In genomic region chr1:59364463-59365040, GRCm38 (mm10) we compare ENCODE assay signal across 24 mouse cellular contexts.
DNase-seq lines count a peak whose midpoint lies in the region; ATAC-seq and TF ChIP-seq lines count a peak whose summit lies in the region.
"Had no signal": no experiment of that assay in that cellular context is flagged by ENCODE, and none has a peak within 500 bp of the region (broad histone marks: within the 10 kb centered on the region; RNA-seq: fewer than 3 reads in every experiment).

No protein-coding gene starts in this region.

- no peak for TF ChIP-seq POLR2A in heart, adult 2 months (IDR thresholded peaks at IDR 0.05; ENCODE audit: insufficient read depth, low read depth, low read length)
- no peak for TF ChIP-seq POLR2A in MEL (IDR thresholded peaks at IDR 0.05; ENCODE audit: control insufficient read depth in 1 of 2, insufficient read depth in 1 of 2, low read depth in 1 of 2, low read length in 2 of 2, poor library complexity in 1 of 2)

- TF ChIP-seq EP300 in heart, adult 2 months (IDR thresholded peaks at IDR 0.05; ENCODE audit: insufficient read depth, low read depth, low read length): no peak
- TF ChIP-seq EP300 in MEL (IDR thresholded peaks at IDR 0.05; ENCODE audit: low read depth in 1 of 2, low read length in 2 of 2): peak in 1 of 2 experiments; percentile 23; a peak in 1 of 4 replicates

- no peak overlapping the region for H3K27ac ChIP-seq in heart, embryonic 11.5 days (ENCODE audit: low read depth, low read length)
- H3K27ac ChIP-seq in heart, adult 2 months: no peak overlapping the region
- no peak overlapping the region for H3K27ac ChIP-seq in heart, embryonic 14.5 days (replicated peaks in 1 of 2; ENCODE audit: control insufficient read depth in 1 of 2, insufficient read depth in 1 of 2, low read depth in 2 of 2, low read length in 2 of 2)
- H3K27ac ChIP-seq in lung, embryonic 14.5 days (ENCODE audit: low read depth): no peak overlapping the region
- no peak overlapping the region for H3K27ac ChIP-seq in MEL (ENCODE audit: control insufficient read depth, low read depth, low read length)
- H3K27ac ChIP-seq: forebrain, embryonic 10.5 days; forebrain, embryonic 13.5 days; hindbrain, embryonic 12.5 days; hindbrain, embryonic 15.5 days had no signal

- peak; percentile 67; the same call in 1 of the 2 replicates for ATAC-seq in heart, embryonic 11.5 days (replicated peaks; ENCODE audit: insufficient number of reproducible peaks, low FRiP score, low TSS enrichment)
- 0 out of 2 replicates have a peak, but pooled peaks have one; percentile 17 for ATAC-seq in heart, embryonic 14.5 days (ENCODE audit: insufficient number of reproducible peaks, insufficient read depth, low FRiP score, low read depth)
- ATAC-seq in lung, embryonic 14.5 days (ENCODE audit: insufficient read depth): no peak
- ATAC-seq: activated CD4-positive, CD25-positive, alpha-beta regulatory T cell, adult 4 months; CD4-positive, CD25-positive, alpha-beta regulatory T cell, adult 4 months; forebrain, embryonic 13.5 days; forebrain, embryonic 16.5 days; intestine, postnatal 0 days had no signal

- intact Hi-C loops in heart, adult 2 months (cut with DNase I): no loop called here

- H3K27me3 ChIP-seq in heart, embryonic 11.5 days (ENCODE audit: control insufficient read depth, insufficient read depth, low read length): peaks cover 68% of the 10 kb centered on the region
- peaks cover 4% of the 10 kb centered on the region for H3K27me3 ChIP-seq in heart, adult 2 months (ENCODE audit: control insufficient read depth, insufficient read depth, low read length)
- H3K27me3 ChIP-seq in heart, embryonic 14.5 days (ENCODE audit: control insufficient read depth, insufficient read depth, low read length): peaks cover 81% of the 10 kb centered on the region
- no peaks in the 10 kb centered on the region for H3K27me3 ChIP-seq in lung, embryonic 14.5 days (ENCODE audit: insufficient read depth, low read length)
- H3K27me3 ChIP-seq in MEL (ENCODE audit: control insufficient read depth in 1 of 2, insufficient read depth in 2 of 2, low read length in 2 of 2): no peaks in the 10 kb centered on the region
- H3K27me3 ChIP-seq: forebrain, embryonic 13.5 days; hindbrain, embryonic 12.5 days; hindbrain, embryonic 15.5 days had no signal

- H3K4me2 ChIP-seq in heart, embryonic 11.5 days: no peak overlapping the region
- H3K4me2 ChIP-seq in heart, embryonic 14.5 days (ENCODE audit: low read length): no peak overlapping the region
- H3K4me2 ChIP-seq in lung, embryonic 14.5 days: no peak overlapping the region
- H3K4me2 ChIP-seq: forebrain, embryonic 13.5 days; hindbrain, embryonic 12.5 days; hindbrain, embryonic 15.5 days had no signal

- no peak for DNase-seq in heart, adult 2 months
- no peak for DNase-seq in heart, adult 9 months (ENCODE audit: low spot score in 2 of 2)
- peak; percentile 29 for DNase-seq in lung, embryonic 14.5 days
- no peak for DNase-seq in lung, postnatal 36 days
- peak; percentile 38 for DNase-seq in MEL (ENCODE audit: low read depth, low spot score)
- no peak for DNase-seq in adrenal gland, adult 2 months
- DNase-seq: adrenal gland, postnatal 10 days; adrenal gland, postnatal 36 days; cerebellum, adult 18-20 months; cerebellum, adult 9-10 months; cerebellum, postnatal 14 days; gastrocnemius, postnatal 10 days; gastrocnemius, postnatal 36 days; kidney, adult 2 months had no signal

- H3K9ac ChIP-seq in heart, embryonic 11.5 days (ENCODE audit: low read depth, low read length): no peak overlapping the region
- no peak overlapping the region for H3K9ac ChIP-seq in heart, adult 2 months (ENCODE audit: low read depth, low read length)
- H3K9ac ChIP-seq in heart, embryonic 14.5 days (ENCODE audit: low read length): no peak overlapping the region
- no peak overlapping the region for H3K9ac ChIP-seq in lung, embryonic 14.5 days
- no peak overlapping the region for H3K9ac ChIP-seq in MEL (ENCODE audit: control insufficient read depth, low read depth, low read length, poor library complexity, severe bottlenecking)
- H3K9ac ChIP-seq: forebrain, embryonic 13.5 days; hindbrain, embryonic 12.5 days; hindbrain, embryonic 15.5 days had no signal

- no peak for TF ChIP-seq RAD21 in MEL (IDR thresholded peaks at IDR 0.05; ENCODE audit: low read depth, low read length)

- 15% methylated on average over 9 of the region's 9 CpGs for WGBS in heart, embryonic 11.5 days (ENCODE audit: insufficient replicate concordance)
- WGBS in heart, adult 2 months: 15% methylated on average over 9 of the region's 9 CpGs
- WGBS in heart, embryonic 14.5 days: 7% methylated on average over 9 of the region's 9 CpGs
- 25% methylated on average over 9 of the region's 9 CpGs for WGBS in lung, embryonic 14.5 days

- no peaks in the 10 kb centered on the region for H3K36me3 ChIP-seq in heart, embryonic 11.5 days (ENCODE audit: control insufficient read depth, insufficient read depth, low read length)
- H3K36me3 ChIP-seq in heart, adult 2 months (ENCODE audit: control insufficient read depth, insufficient read depth, low read length): no peaks in the 10 kb centered on the region
- H3K36me3 ChIP-seq in heart, embryonic 14.5 days (ENCODE audit: control insufficient read depth, insufficient read depth, low read length): no peaks in the 10 kb centered on the region
- H3K36me3 ChIP-seq in lung, embryonic 14.5 days (ENCODE audit: insufficient read depth): no peaks in the 10 kb centered on the region
- H3K36me3 ChIP-seq in MEL (ENCODE audit: control insufficient read depth in 1 of 2, insufficient read depth in 2 of 2, low read length in 2 of 2): peaks cover 0 to 48% of the 10 kb centered on the region in 2 experiments; a peak in 2 of 4 replicates
- H3K36me3 ChIP-seq: forebrain, embryonic 10.5 days; hindbrain, embryonic 12.5 days; hindbrain, embryonic 15.5 days had no signal

- no peaks in the 10 kb centered on the region for H3K79me2 ChIP-seq in heart, adult 2 months (replicated peaks; ENCODE audit: control insufficient read depth, insufficient read depth, low read length)
- no peaks in the 10 kb centered on the region for H3K79me2 ChIP-seq in MEL (ENCODE audit: control insufficient read depth, insufficient read depth, low read length, poor library complexity)

- TF ChIP-seq CTCF in heart, adult 2 months (IDR thresholded peaks at IDR 0.05): no peak
- no peak for TF ChIP-seq CTCF in lung, embryonic 14.5 days (IDR thresholded peaks at IDR 0.05; ENCODE audit: low read depth)
- no peak for TF ChIP-seq CTCF in MEL (IDR thresholded peaks at IDR 0.05 in 2 of 3, conservative IDR thresholded peaks at IDR 0.05 in 1 of 3; ENCODE audit: control insufficient read depth in 1 of 3, insufficient read depth in 1 of 3, low read depth in 2 of 3, low read length in 3 of 3, poor library complexity in 1 of 3, severe bottlenecking in 1 of 3)

- H3K4me3 ChIP-seq in heart, embryonic 11.5 days (ENCODE audit: low read depth, low read length): no peak overlapping the region
- no peak overlapping the region for H3K4me3 ChIP-seq in heart, adult 2 months
- H3K4me3 ChIP-seq in heart, embryonic 14.5 days (ENCODE audit: control insufficient read depth in 1 of 2, insufficient read depth in 1 of 2, low read depth in 1 of 2, low read length in 2 of 2): no peak overlapping the region
- H3K4me3 ChIP-seq in lung, embryonic 14.5 days (ENCODE audit: low read depth, low read length): no peak overlapping the region
- H3K4me3 ChIP-seq in MEL (ENCODE audit: control insufficient read depth in 1 of 2, insufficient read depth in 1 of 2, low read depth in 2 of 2, low read length in 2 of 2): no peak overlapping the region
- H3K4me3 ChIP-seq: forebrain, embryonic 10.5 days; forebrain, embryonic 13.5 days; hindbrain, embryonic 12.5 days; hindbrain, embryonic 15.5 days had no signal

- no peaks in the 10 kb centered on the region for H3K9me3 ChIP-seq in heart, embryonic 11.5 days (replicated peaks; ENCODE audit: control insufficient read depth, low read length)
- no peaks in the 10 kb centered on the region for H3K9me3 ChIP-seq in heart, embryonic 14.5 days (ENCODE audit: control insufficient read depth, low read length)
- no peaks in the 10 kb centered on the region for H3K9me3 ChIP-seq in lung, embryonic 14.5 days (ENCODE audit: low read depth, low read length)
- no peaks in the 10 kb centered on the region for H3K9me3 ChIP-seq in MEL (replicated peaks; ENCODE audit: insufficient read depth, low read length)
- H3K9me3 ChIP-seq: forebrain, embryonic 10.5 days; forebrain, embryonic 13.5 days; hindbrain, embryonic 12.5 days; hindbrain, embryonic 15.5 days had no signal

- peaks cover 20% of the 10 kb centered on the region for H3K4me1 ChIP-seq in heart, embryonic 11.5 days (ENCODE audit: control insufficient read depth, insufficient read depth, low read length)
- no peaks in the 10 kb centered on the region for H3K4me1 ChIP-seq in heart, adult 2 months (ENCODE audit: control insufficient read depth, insufficient read depth, low read length)
- peaks cover 10 to 16% of the 10 kb centered on the region in 2 experiments; a peak in 2 of 4 replicates for H3K4me1 ChIP-seq in heart, embryonic 14.5 days (ENCODE audit: control insufficient read depth in 2 of 2, insufficient read depth in 2 of 2, low read length in 2 of 2)
- H3K4me1 ChIP-seq in lung, embryonic 14.5 days (ENCODE audit: insufficient read depth): peaks cover 27% of the 10 kb centered on the region
- H3K4me1 ChIP-seq in MEL (ENCODE audit: control insufficient read depth in 1 of 2, insufficient read depth in 2 of 2, low read length in 2 of 2): peaks cover 30 to 60% of the 10 kb centered on the region in 2 experiments
- H3K4me1 ChIP-seq: forebrain, embryonic 13.5 days; hindbrain, embryonic 15.5 days had no signal

TF ChIP-seq in MEL, 35 proteins besides CTCF, POLR2A, EP300 and RAD21:
- no peak for TF ChIP-seq ZKSCAN1 (IDR thresholded peaks at IDR 0.05; ENCODE audit: low read depth, low read length)
- TF ChIP-seq GATA1 (IDR thresholded peaks at IDR 0.05; ENCODE audit: low read depth, low read length): peak; percentile 56; the same call in 1 of the 2 replicates
TF ChIP-seq in MEL: peak in this region for 1.

Comparison
In these comparisons a context has a peak if more than half of its experiments do, and no peak if none do; other contexts are left out.
1. DNase-seq: peak in lung, embryonic 14.5 days (single experiment) and MEL (single experiment); none in heart, adult 2 months (0 of 2), heart, adult 9 months (0 of 2), lung, postnatal 36 days (single experiment) and adrenal gland, adult 2 months (single experiment).